Mouse (Mus musculus): ENCODE results near the gene Dip2c. TPM values are rescaled to one million over a fixed set of nuclear protein-coding genes. Genes with fewer than 3 reads are reported as not detected.

Gene Dip2c
- polyA plus RNA-seq, 1 experiment from 2014 or later, result 4.4 TPM

DNA sequence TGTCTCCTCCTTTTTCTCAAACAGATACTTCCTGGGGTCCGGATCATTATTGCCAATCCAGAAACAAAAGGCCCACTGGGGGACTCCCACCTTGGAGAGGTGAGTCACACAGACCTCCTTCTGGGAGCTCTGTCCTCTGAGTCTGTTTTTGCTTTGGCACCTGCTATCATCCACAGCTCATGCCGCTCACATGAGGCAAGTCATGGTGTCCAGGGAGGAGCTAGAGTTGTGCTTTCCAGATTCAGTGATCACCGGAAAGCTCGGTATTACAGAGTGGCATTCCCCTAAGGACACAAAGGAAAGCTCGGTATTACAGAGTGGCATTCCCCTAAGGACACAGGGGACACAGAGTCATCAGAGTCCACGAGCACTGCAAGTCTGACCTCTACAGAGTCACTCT is 380.3 kb downstream of the Dip2c start:
- WGBS (ENCODE audit: insufficient replicate concordance), result 91% methylated on average over 6 of the region's 6 CpGs
- no peak for ATAC-seq (replicated peaks; ENCODE audit: insufficient number of reproducible peaks, low FRiP score, low TSS enrichment)
- H3K27ac ChIP-seq (ENCODE audit: low read depth, low read length), result no peak overlapping the region
- no peaks in the 10 kb centered on the region for H3K9me3 ChIP-seq (replicated peaks; ENCODE audit: control insufficient read depth, low read length)
- no peak overlapping the region for H3K4me2 ChIP-seq
- H3K9ac ChIP-seq (ENCODE audit: low read depth, low read length), result no peak overlapping the region
- H3K4me3 ChIP-seq (ENCODE audit: low read depth, low read length), result no peak overlapping the region
- no peaks in the 10 kb centered on the region for H3K36me3 ChIP-seq (ENCODE audit: control insufficient read depth, insufficient read depth, low read length)
- no peaks in the 10 kb centered on the region for H3K27me3 ChIP-seq (ENCODE audit: control insufficient read depth, insufficient read depth, low read length)
- no peaks in the 10 kb centered on the region for H3K4me1 ChIP-seq (ENCODE audit: control insufficient read depth, insufficient read depth, low read length)

DNA sequence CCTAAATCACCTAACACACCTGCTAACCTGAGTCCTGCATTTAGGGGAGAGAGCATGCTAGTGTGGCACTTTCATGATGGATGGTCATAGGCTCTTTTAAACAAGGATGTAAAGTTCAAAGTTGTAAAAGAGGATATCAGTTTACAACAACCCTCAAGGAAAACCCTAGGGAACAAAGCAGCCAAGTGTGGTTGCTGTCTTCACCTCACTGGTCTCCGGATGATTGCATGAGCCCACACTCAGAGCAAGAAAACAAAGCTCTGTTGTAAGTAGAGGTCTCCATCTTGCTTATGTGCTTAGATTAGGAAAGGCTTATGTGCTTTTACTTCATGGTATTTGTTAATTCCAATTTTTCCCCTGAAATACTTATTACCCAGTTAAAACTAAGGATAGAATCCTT is 384.4 kb downstream of the Dip2c start:
- H3K27ac ChIP-seq (ENCODE audit: low read depth, low read length), result no peak overlapping the region
- H3K4me2 ChIP-seq, result no peak overlapping the region
- no peak for ATAC-seq (replicated peaks; ENCODE audit: insufficient number of reproducible peaks, low FRiP score, low TSS enrichment)
- no peaks in the 10 kb centered on the region for H3K36me3 ChIP-seq (ENCODE audit: control insufficient read depth, insufficient read depth, low read length)
- H3K9ac ChIP-seq (ENCODE audit: low read depth, low read length), result no peak overlapping the region
- 46% methylated on average over 1 of the region's 1 CpGs for WGBS (ENCODE audit: insufficient replicate concordance)
- no peaks in the 10 kb centered on the region for H3K27me3 ChIP-seq (ENCODE audit: control insufficient read depth, insufficient read depth, low read length)
- no peaks in the 10 kb centered on the region for H3K9me3 ChIP-seq (replicated peaks; ENCODE audit: control insufficient read depth, low read length)
- no peaks in the 10 kb centered on the region for H3K4me1 ChIP-seq (ENCODE audit: control insufficient read depth, insufficient read depth, low read length)
- no peak overlapping the region for H3K4me3 ChIP-seq (ENCODE audit: low read depth, low read length)

- Histone ChIP-seq H3K4me3 (ENCODE audit: low read depth, low read length) (no peak overlapping the region), H3K4me2 (no peak overlapping the region), H3K4me1 (ENCODE audit: control insufficient read depth, insufficient read depth, low read length) (no peaks in the 10 kb centered on the region), H3K27me3 (ENCODE audit: control insufficient read depth, insufficient read depth, low read length) (no peaks in the 10 kb centered on the region), H3K27ac (ENCODE audit: low read depth, low read length) (no peak overlapping the region), H3K9me3 (replicated peaks; ENCODE audit: control insufficient read depth, low read length) (no peaks in the 10 kb centered on the region), H3K9ac (ENCODE audit: low read depth, low read length) (no peak overlapping the region), H3K36me3 (ENCODE audit: control insufficient read depth, insufficient read depth, low read length) (no peaks in the 10 kb centered on the region)
- 83% methylated on average over 1 of the region's 1 CpGs for WGBS (ENCODE audit: insufficient replicate concordance)
- ATAC-seq (replicated peaks; ENCODE audit: insufficient number of reproducible peaks, low FRiP score, low TSS enrichment), result no peak
These were observed 387.3 kb downstream of the Dip2c start for GRCm38 (mm10) chr13:9663593-9663992.

DNA sequence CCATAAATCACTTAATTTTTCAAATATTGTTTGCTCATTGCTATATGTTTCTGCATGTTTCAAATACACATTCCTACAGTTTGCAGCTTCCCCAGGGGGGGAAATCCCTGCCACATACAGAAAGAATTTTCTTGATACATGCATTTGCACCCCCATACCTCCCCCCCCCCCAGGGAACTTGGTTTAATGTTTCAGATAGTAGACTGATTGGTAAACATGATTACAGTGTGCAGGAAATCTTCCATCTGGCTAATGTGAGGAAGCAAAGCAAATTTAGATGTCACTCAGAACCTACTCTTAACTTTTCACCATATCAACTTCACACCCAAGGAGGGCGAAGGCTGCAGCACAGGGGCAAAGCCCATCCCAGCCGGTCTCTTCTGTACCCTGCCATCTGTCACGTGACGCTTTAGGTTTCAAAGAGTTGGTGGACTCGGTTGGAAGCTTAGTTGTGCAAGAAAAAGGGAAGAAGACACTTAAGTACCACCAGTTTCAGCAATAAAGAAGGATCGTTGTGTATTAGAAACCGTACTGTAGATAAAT is 391.7 kb downstream of the Dip2c start:
- no peak for ATAC-seq (replicated peaks; ENCODE audit: insufficient number of reproducible peaks, low FRiP score, low TSS enrichment)
- Histone ChIP-seq H3K36me3 (ENCODE audit: control insufficient read depth, insufficient read depth, low read length) (no peaks in the 10 kb centered on the region), H3K27ac (ENCODE audit: low read depth, low read length) (no peak overlapping the region), H3K4me1 (ENCODE audit: control insufficient read depth, insufficient read depth, low read length) (no peaks in the 10 kb centered on the region), H3K9ac (ENCODE audit: low read depth, low read length) (no peak overlapping the region), H3K9me3 (replicated peaks; ENCODE audit: control insufficient read depth, low read length) (no peaks in the 10 kb centered on the region), H3K27me3 (ENCODE audit: control insufficient read depth, insufficient read depth, low read length) (no peaks in the 10 kb centered on the region), H3K4me3 (ENCODE audit: low read depth, low read length) (no peak overlapping the region), H3K4me2 (no peak overlapping the region)
- WGBS (ENCODE audit: insufficient replicate concordance), result 62% methylated on average over 7 of the region's 7 CpGs

DNA sequence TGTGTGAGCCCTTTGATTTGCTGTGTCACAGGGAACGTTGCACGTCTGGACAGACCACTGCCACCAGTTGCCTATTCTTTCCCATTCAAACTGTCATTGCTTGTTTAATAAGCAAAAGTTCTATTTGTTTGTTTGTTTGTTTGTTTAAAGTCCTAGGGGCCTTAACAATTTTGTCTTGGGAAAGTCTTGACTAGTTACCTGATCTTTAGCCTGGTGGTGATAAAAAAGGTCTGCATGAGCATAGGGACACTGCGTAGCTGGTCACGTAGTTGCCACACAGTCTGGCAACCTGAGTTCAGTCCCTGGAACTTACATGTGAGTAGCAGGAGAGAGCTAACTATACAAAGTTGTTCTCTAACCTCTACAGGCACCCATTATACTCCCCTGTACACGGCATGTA is 392.9 kb downstream of the Dip2c start:
- 90% methylated on average over 5 of the region's 5 CpGs for WGBS (ENCODE audit: insufficient replicate concordance)
- H3K9ac ChIP-seq (ENCODE audit: low read depth, low read length), result no peak overlapping the region
- no peaks in the 10 kb centered on the region for H3K36me3 ChIP-seq (ENCODE audit: control insufficient read depth, insufficient read depth, low read length)
- H3K9me3 ChIP-seq (replicated peaks; ENCODE audit: control insufficient read depth, low read length), result no peaks in the 10 kb centered on the region
- H3K4me3 ChIP-seq (ENCODE audit: low read depth, low read length), result no peak overlapping the region
- no peak overlapping the region for H3K4me2 ChIP-seq
- ATAC-seq (replicated peaks; ENCODE audit: insufficient number of reproducible peaks, low FRiP score, low TSS enrichment), result no peak
- no peaks in the 10 kb centered on the region for H3K27me3 ChIP-seq (ENCODE audit: control insufficient read depth, insufficient read depth, low read length)
- H3K4me1 ChIP-seq (ENCODE audit: control insufficient read depth, insufficient read depth, low read length), result no peaks in the 10 kb centered on the region
- no peak overlapping the region for H3K27ac ChIP-seq (ENCODE audit: low read depth, low read length)

GRCm38 (mm10) chr13:9674126-9674525 is 397.8 kb downstream of the Dip2c start:
- no peaks in the 10 kb centered on the region for H3K9me3 ChIP-seq (replicated peaks; ENCODE audit: control insufficient read depth, low read length)
- H3K9ac ChIP-seq (ENCODE audit: low read depth, low read length), result no peak overlapping the region
- no peaks in the 10 kb centered on the region for H3K36me3 ChIP-seq (ENCODE audit: control insufficient read depth, insufficient read depth, low read length)
- no peaks in the 10 kb centered on the region for H3K4me1 ChIP-seq (ENCODE audit: control insufficient read depth, insufficient read depth, low read length)
- no peak for ATAC-seq (replicated peaks; ENCODE audit: insufficient number of reproducible peaks, low FRiP score, low TSS enrichment)
- 93% methylated on average over 1 of the region's 1 CpGs for WGBS (ENCODE audit: insufficient replicate concordance)
- H3K27ac ChIP-seq (ENCODE audit: low read depth, low read length), result no peak overlapping the region
- no peaks in the 10 kb centered on the region for H3K27me3 ChIP-seq (ENCODE audit: control insufficient read depth, insufficient read depth, low read length)
- no peak overlapping the region for H3K4me3 ChIP-seq (ENCODE audit: low read depth, low read length)
- no peak overlapping the region for H3K4me2 ChIP-seq

DNA sequence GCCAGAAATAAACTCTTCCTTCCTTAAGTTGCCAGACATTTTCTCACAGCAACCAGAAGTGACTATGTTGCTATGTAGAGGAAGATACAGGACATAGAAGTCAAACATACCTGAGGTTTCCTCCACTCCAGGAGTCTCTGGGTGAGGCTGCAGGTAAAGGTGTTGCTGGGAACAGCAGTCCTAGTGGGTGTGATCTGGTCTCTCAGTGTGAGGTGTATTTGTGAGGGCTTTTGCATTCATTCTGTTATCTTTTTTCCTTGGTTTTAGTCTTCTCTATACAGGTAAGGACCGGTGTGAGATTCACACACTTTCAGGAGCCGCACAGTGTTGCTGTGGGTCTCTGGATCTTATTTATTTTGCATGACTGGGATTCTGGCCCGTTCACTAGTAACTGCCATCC is 405.2 kb downstream of the Dip2c start:
- 99% methylated on average over 3 of the region's 3 CpGs for WGBS (ENCODE audit: insufficient replicate concordance)
- Histone ChIP-seq H3K4me1 (ENCODE audit: control insufficient read depth, insufficient read depth, low read length) (no peaks in the 10 kb centered on the region), H3K9ac (ENCODE audit: low read depth, low read length) (no peak overlapping the region), H3K4me3 (ENCODE audit: low read depth, low read length) (no peak overlapping the region), H3K27ac (ENCODE audit: low read depth, low read length) (no peak overlapping the region), H3K27me3 (ENCODE audit: control insufficient read depth, insufficient read depth, low read length) (no peaks in the 10 kb centered on the region), H3K4me2 (no peak overlapping the region), H3K36me3 (ENCODE audit: control insufficient read depth, insufficient read depth, low read length) (peaks cover 7% of the 10 kb centered on the region), H3K9me3 (replicated peaks; ENCODE audit: control insufficient read depth, low read length) (no peaks in the 10 kb centered on the region)
- ATAC-seq (replicated peaks; ENCODE audit: insufficient number of reproducible peaks, low FRiP score, low TSS enrichment), result no peak

GRCm38 (mm10) chr13:9683280-9683679 is 407.0 kb downstream of the Dip2c start:
- H3K27me3 ChIP-seq (ENCODE audit: control insufficient read depth, insufficient read depth, low read length), result no peaks in the 10 kb centered on the region
- no peak overlapping the region for H3K9ac ChIP-seq (ENCODE audit: low read depth, low read length)
- peaks cover 23% of the 10 kb centered on the region for H3K36me3 ChIP-seq (ENCODE audit: control insufficient read depth, insufficient read depth, low read length)
- H3K27ac ChIP-seq (ENCODE audit: low read depth, low read length), result no peak overlapping the region
- no peak overlapping the region for H3K4me3 ChIP-seq (ENCODE audit: low read depth, low read length)
- H3K4me1 ChIP-seq (ENCODE audit: control insufficient read depth, insufficient read depth, low read length), result no peaks in the 10 kb centered on the region
- H3K9me3 ChIP-seq (replicated peaks; ENCODE audit: control insufficient read depth, low read length), result no peaks in the 10 kb centered on the region
- H3K4me2 ChIP-seq, result no peak overlapping the region
- no peak for ATAC-seq (replicated peaks; ENCODE audit: insufficient number of reproducible peaks, low FRiP score, low TSS enrichment)
- WGBS (ENCODE audit: insufficient replicate concordance), result 88% methylated on average over 4 of the region's 4 CpGs

- no peak overlapping the region for H3K4me3 ChIP-seq (ENCODE audit: low read depth, low read length)
- 88% methylated on average over 11 of the region's 11 CpGs for WGBS (ENCODE audit: insufficient replicate concordance)
- no peak overlapping the region for H3K9ac ChIP-seq (ENCODE audit: low read depth, low read length)
- no peaks in the 10 kb centered on the region for H3K9me3 ChIP-seq (replicated peaks; ENCODE audit: control insufficient read depth, low read length)
- ATAC-seq (replicated peaks; ENCODE audit: insufficient number of reproducible peaks, low FRiP score, low TSS enrichment), result no peak
- no peak overlapping the region for H3K27ac ChIP-seq (ENCODE audit: low read depth, low read length)
- no peak overlapping the region for H3K4me2 ChIP-seq
- peaks cover 32% of the 10 kb centered on the region for H3K36me3 ChIP-seq (ENCODE audit: control insufficient read depth, insufficient read depth, low read length)
- no peaks in the 10 kb centered on the region for H3K27me3 ChIP-seq (ENCODE audit: control insufficient read depth, insufficient read depth, low read length)
- H3K4me1 ChIP-seq (ENCODE audit: control insufficient read depth, insufficient read depth, low read length), result no peaks in the 10 kb centered on the region
These were observed 408.0 kb downstream of the Dip2c start for GRCm38 (mm10) chr13:9684153-9684923.

Measured in heart, embryonic 11.5 days (tissue).